Mouse (Mus musculus) limb, embryonic 13.5 days (tissue): ENCODE measurements around the gene 2510009E07Rik. TPM values are rescaled to one million over a fixed set of nuclear protein-coding genes. Genes with fewer than 3 reads are reported as not detected.

Experiments used
- ATAC-seq: fragments of 200-750 bp; cut with Nextera tagmentation; 2 replicates; pipeline ENCODE4 v1.8.0; 2017; ENCODE audit warnings: low read depth, moderate number of reproducible peaks, moderate TSS enrichment; ENCODE audit not compliant: low FRiP score
- H3K27ac ChIP-seq: fragments of 300-500 bp; sonication (generic); 2 replicates; pipeline ENCODE4 v1.5.1; 2015; ENCODE audit warnings: inconsistent platforms, mild to moderate bottlenecking, moderate library complexity
- H3K27me3 ChIP-seq: fragments of 300-500 bp; sonication (generic); 2 replicates; pipeline ENCODE4 v1.6.1; 2015; ENCODE audit warnings: mild to moderate bottlenecking, inconsistent platforms
- H3K36me3 ChIP-seq: fragments of 300-500 bp; sonication (generic); 2 replicates; pipeline ENCODE4 v1.6.1; 2015; ENCODE audit warnings: inconsistent platforms, mild to moderate bottlenecking, moderate library complexity
- H3K4me1 ChIP-seq: fragments of 300-500 bp; sonication (generic); 2 replicates; pipeline ENCODE4 v1.6.1; 2015; ENCODE audit warnings: inconsistent platforms
- H3K4me2 ChIP-seq: fragments of 300-500 bp; sonication (generic); replicated peaks from 2 replicates; pipeline ENCODE4 v1.6.1; 2015; ENCODE audit warnings: inconsistent platforms, mild to moderate bottlenecking, moderate library complexity
- H3K4me3 ChIP-seq: fragments of 300-500 bp; sonication (generic); 2 replicates; pipeline ENCODE4 v1.5.1; 2015; ENCODE audit warnings: moderate library complexity, mild to moderate bottlenecking, inconsistent platforms
- H3K9ac ChIP-seq: fragments of 300-500 bp; sonication (generic); 2 replicates; pipeline ENCODE4 v1.6.1; 2015; ENCODE audit warnings: mild to moderate bottlenecking, inconsistent platforms
- H3K9me3 ChIP-seq: fragments of 300-500 bp; sonication (generic); 2 replicates; pipeline ENCODE4 v1.6.1; 2016; ENCODE audit warnings: inconsistent platforms
- WGBS: fragments of 180-500 bp; shearing (Covaris S2); methylation state at CpG from one replicate; pipeline ENCODE4 v1.1.7; 2015; 5-methylcytosine and 5-hydroxymethylcytosine counted together
- polyA plus RNA-seq: library from polyadenylated mRNA; unstranded; fragments of >200 nt; fragmentation: Nextera tagmentation; extraction: Ambion mirVana; gene quantifications from 2 replicates; pipeline ENCODE4 v1.2.1, GENCODE M21; 2015

The 2510009E07Rik gene
- polyA plus RNA-seq, 1 experiment from 2014 or later = 26.3 TPM

- peaks cover 13% of the 10 kb centered on the region for H3K4me1 ChIP-seq
- H3K4me3 ChIP-seq = no peak overlapping the region
- H3K4me2 ChIP-seq = no peak overlapping the region
- ATAC-seq = no peak
- H3K27ac ChIP-seq = no peak overlapping the region
- H3K9ac ChIP-seq = no peak overlapping the region
- H3K36me3 ChIP-seq = peaks cover 7% of the 10 kb centered on the region
- H3K27me3 ChIP-seq = no peaks in the 10 kb centered on the region
- H3K9me3 ChIP-seq = no peaks in the 10 kb centered on the region
- WGBS = 84% methylated on average over 3 of the region's 3 CpGs
These were observed 48.5 kb downstream of the 2510009E07Rik start for GRCm38 (mm10) chr16:21645915-21646314.

- H3K36me3 ChIP-seq = peaks cover 7% of the 10 kb centered on the region; the same call in 1 of the 2 replicates
- ATAC-seq = no peak
These were observed 49.9 kb downstream of the 2510009E07Rik start for GRCm38 (mm10) chr16:21644574-21644973.

GRCm38 (mm10) chr16:21644066-21644561 is 50.4 kb downstream of the 2510009E07Rik start:
- Histone ChIP-seq H3K4me1 (peaks cover 13% of the 10 kb centered on the region), H3K9ac (peak overlapping the region; percentile 39), H3K27me3 (no peaks in the 10 kb centered on the region), H3K9me3 (no peaks in the 10 kb centered on the region), H3K4me2 (peak overlapping the region; percentile 38; the same call in 1 of the 2 replicates), H3K36me3 (peaks cover 4% of the 10 kb centered on the region; the same call in 1 of the 2 replicates), H3K4me3 (0 out of 2 replicates have a peak overlapping the region, but pooled peaks have one; percentile 14), H3K27ac (peak overlapping the region; percentile 81)
- peak; percentile 70 for ATAC-seq
- 30% methylated on average over 17 of the region's 17 CpGs for WGBS

More at GRCm38 (mm10) chr16:21644574-21644973, 49.9 kb downstream of the 2510009E07Rik start:
- no peaks in the 10 kb centered on the region for H3K9me3 ChIP-seq
- H3K9ac ChIP-seq = peak overlapping the region; percentile 39; the same call in 1 of the 2 replicates
- WGBS = 76% methylated on average over 3 of the region's 3 CpGs
- no peaks in the 10 kb centered on the region for H3K27me3 ChIP-seq
- no peak overlapping the region for H3K4me3 ChIP-seq
- peak overlapping the region; percentile 38; the same call in 1 of the 2 replicates for H3K4me2 ChIP-seq
- H3K27ac ChIP-seq = peak overlapping the region; percentile 81; the same call in 1 of the 2 replicates
- H3K4me1 ChIP-seq = peaks cover 13% of the 10 kb centered on the region

GRCm38 (mm10) chr16:21643621-21644041 is 50.8 kb downstream of the 2510009E07Rik start:
- Histone ChIP-seq H3K27ac (peak overlapping the region; percentile 81), H3K9me3 (no peaks in the 10 kb centered on the region), H3K9ac (peak overlapping the region; percentile 39), H3K4me3 (no peak overlapping the region), H3K36me3 (peaks cover 3% of the 10 kb centered on the region; the same call in 1 of the 2 replicates), H3K4me2 (peak overlapping the region; percentile 38; the same call in 1 of the 2 replicates), H3K27me3 (no peaks in the 10 kb centered on the region), H3K4me1 (peaks cover 13% of the 10 kb centered on the region)
- WGBS = 66% methylated on average over 2 of the region's 2 CpGs
- no peak for ATAC-seq

GRCm38 (mm10) chr16:21642906-21643305 is 51.6 kb downstream of the 2510009E07Rik start:
- 92% methylated on average over 5 of the region's 5 CpGs for WGBS
- no peak overlapping the region for H3K4me3 ChIP-seq
- H3K27ac ChIP-seq = no peak overlapping the region
- H3K36me3 ChIP-seq = peaks cover 1% of the 10 kb centered on the region; the same call in 1 of the 2 replicates
- ATAC-seq = no peak
- no peaks in the 10 kb centered on the region for H3K9me3 ChIP-seq
- H3K27me3 ChIP-seq = no peaks in the 10 kb centered on the region
- no peak overlapping the region for H3K9ac ChIP-seq
- H3K4me2 ChIP-seq = no peak overlapping the region
- H3K4me1 ChIP-seq = peaks cover 13% of the 10 kb centered on the region

GRCm38 (mm10) chr16:21641944-21642343 is 52.5 kb downstream of the 2510009E07Rik start:
- Histone ChIP-seq H3K9me3 (no peaks in the 10 kb centered on the region), H3K9ac (no peak overlapping the region), H3K4me1 (peaks cover 13% of the 10 kb centered on the region), H3K36me3 (no peaks in the 10 kb centered on the region; the same call in 1 of the 2 replicates), H3K27ac (no peak overlapping the region), H3K27me3 (no peaks in the 10 kb centered on the region), H3K4me3 (no peak overlapping the region), H3K4me2 (no peak overlapping the region)
- no peak for ATAC-seq
- WGBS = 74% methylated on average over 3 of the region's 3 CpGs

GRCm38 (mm10) chr16:21640766-21641499 is 53.5 kb downstream of the 2510009E07Rik start:
- H3K9me3 ChIP-seq = no peaks in the 10 kb centered on the region
- ATAC-seq = no peak
- no peaks in the 10 kb centered on the region for H3K27me3 ChIP-seq
- no peaks in the 10 kb centered on the region for H3K36me3 ChIP-seq
- no peak overlapping the region for H3K9ac ChIP-seq
- peaks cover 13% of the 10 kb centered on the region for H3K4me1 ChIP-seq
- no peak overlapping the region for H3K4me2 ChIP-seq
- WGBS = 74% methylated on average over 7 of the region's 7 CpGs
- no peak overlapping the region for H3K4me3 ChIP-seq
- no peak overlapping the region for H3K27ac ChIP-seq

- Histone ChIP-seq H3K4me2 (no peak overlapping the region), H3K27me3 (no peaks in the 10 kb centered on the region), H3K9me3 (no peaks in the 10 kb centered on the region), H3K4me3 (no peak overlapping the region), H3K4me1 (no peaks in the 10 kb centered on the region), H3K27ac (no peak overlapping the region), H3K9ac (no peak overlapping the region), H3K36me3 (no peaks in the 10 kb centered on the region)
- WGBS = 88% methylated on average over 11 of the region's 11 CpGs
- no peak for ATAC-seq
These were observed 57.2 kb downstream of the 2510009E07Rik start for GRCm38 (mm10) chr16:21637201-21637819.

- Histone ChIP-seq H3K9me3 (no peaks in the 10 kb centered on the region), H3K4me2 (no peak overlapping the region), H3K4me3 (no peak overlapping the region), H3K9ac (no peak overlapping the region), H3K36me3 (no peaks in the 10 kb centered on the region), H3K27me3 (no peaks in the 10 kb centered on the region), H3K27ac (no peak overlapping the region), H3K4me1 (no peaks in the 10 kb centered on the region)
- no peak for ATAC-seq
- WGBS = 83% methylated on average over 5 of the region's 5 CpGs
These were observed 58.2 kb downstream of the 2510009E07Rik start for GRCm38 (mm10) chr16:21636156-21636853.

GRCm38 (mm10) chr16:21634460-21634859 is 60.0 kb downstream of the 2510009E07Rik start:
- H3K4me3 ChIP-seq = no peak overlapping the region
- no peak overlapping the region for H3K4me2 ChIP-seq
- no peak overlapping the region for H3K9ac ChIP-seq
- H3K36me3 ChIP-seq = no peaks in the 10 kb centered on the region
- H3K27me3 ChIP-seq = no peaks in the 10 kb centered on the region
- no peak for ATAC-seq
- no peaks in the 10 kb centered on the region for H3K9me3 ChIP-seq
- H3K27ac ChIP-seq = no peak overlapping the region
- H3K4me1 ChIP-seq = no peaks in the 10 kb centered on the region

GRCm38 (mm10) chr16:21631815-21632222 is 62.6 kb downstream of the 2510009E07Rik start:
- Histone ChIP-seq H3K4me3 (no peak overlapping the region), H3K27ac (no peak overlapping the region), H3K9me3 (no peaks in the 10 kb centered on the region), H3K27me3 (no peaks in the 10 kb centered on the region), H3K4me2 (no peak overlapping the region), H3K4me1 (peaks cover 19% of the 10 kb centered on the region), H3K36me3 (no peaks in the 10 kb centered on the region), H3K9ac (no peak overlapping the region)
- 64% methylated on average over 4 of the region's 4 CpGs for WGBS
- ATAC-seq = no peak

- no peak overlapping the region for H3K27ac ChIP-seq
- no peak overlapping the region for H3K4me3 ChIP-seq
- H3K9ac ChIP-seq = no peak overlapping the region
- H3K27me3 ChIP-seq = no peaks in the 10 kb centered on the region
- H3K36me3 ChIP-seq = no peaks in the 10 kb centered on the region
- peaks cover 19% of the 10 kb centered on the region for H3K4me1 ChIP-seq
- no peak overlapping the region for H3K4me2 ChIP-seq
- no peak for ATAC-seq
- no peaks in the 10 kb centered on the region for H3K9me3 ChIP-seq
- WGBS = 90% methylated on average over 4 of the region's 4 CpGs
These were observed 63.9 kb downstream of the 2510009E07Rik start for GRCm38 (mm10) chr16:21630614-21631013.
